Mouse (Mus musculus) WW6 (cell line): ENCODE data around the gene Fancd2.

Experiments used
- DNase-seq: peaks from one replicate; pipeline ENCODE4 v3.0.0-alpha.2; 2013; ENCODE audit warnings: low read depth, low spot score

Gene Fancd2

DNA sequence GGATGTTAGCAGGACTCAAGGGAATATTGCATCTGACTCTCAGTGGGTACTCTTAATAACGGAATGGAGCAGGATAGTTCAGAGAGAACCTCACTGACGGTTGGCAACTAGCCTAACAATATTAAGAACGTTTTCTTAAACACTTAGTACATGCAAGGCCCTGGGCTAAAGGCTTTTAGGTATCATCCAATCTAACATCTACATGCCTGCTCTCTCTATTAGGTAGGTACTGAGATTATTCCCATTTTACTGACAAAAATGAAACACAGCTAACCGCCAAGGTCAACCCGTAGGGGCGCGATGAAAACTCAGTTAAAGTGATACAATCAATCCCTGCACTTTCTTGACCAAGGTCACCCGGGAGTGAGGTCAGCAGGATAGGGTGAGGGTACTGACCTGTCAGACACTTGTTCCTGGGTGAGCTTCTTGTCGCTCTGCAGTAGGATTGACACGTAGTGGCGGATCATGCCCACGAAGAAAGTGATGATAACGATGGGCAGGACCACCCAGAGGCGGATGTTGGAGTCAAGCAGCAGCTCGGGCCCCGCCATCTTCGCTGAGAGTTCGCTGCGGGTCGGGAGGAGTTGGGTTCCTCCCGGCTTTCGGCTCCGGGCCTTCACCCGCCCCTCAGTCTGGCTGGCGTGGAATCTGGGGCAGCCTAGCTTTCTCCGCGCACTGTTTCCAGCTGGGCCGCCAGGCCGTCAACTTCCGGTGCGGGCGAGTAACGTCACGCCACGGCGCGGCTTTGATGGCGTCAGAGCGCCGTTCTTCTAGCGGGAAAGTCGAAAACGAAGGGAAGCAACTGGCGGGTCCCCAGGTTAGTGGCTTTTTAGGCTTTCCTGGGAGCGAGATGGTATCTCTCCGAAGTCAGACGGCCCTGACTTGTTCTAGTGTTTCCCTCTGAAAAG lies at the start of gene Fancd2, which contains the start of gene Emc3:
Fancd2 (plus strand) TSS at position 751 of the 908 bp plus-strand sequence.
Emc3 (minus strand) TSS at position 721 of the 908 bp plus-strand sequence.
- peak; percentile 96 for DNase-seq

DNA sequence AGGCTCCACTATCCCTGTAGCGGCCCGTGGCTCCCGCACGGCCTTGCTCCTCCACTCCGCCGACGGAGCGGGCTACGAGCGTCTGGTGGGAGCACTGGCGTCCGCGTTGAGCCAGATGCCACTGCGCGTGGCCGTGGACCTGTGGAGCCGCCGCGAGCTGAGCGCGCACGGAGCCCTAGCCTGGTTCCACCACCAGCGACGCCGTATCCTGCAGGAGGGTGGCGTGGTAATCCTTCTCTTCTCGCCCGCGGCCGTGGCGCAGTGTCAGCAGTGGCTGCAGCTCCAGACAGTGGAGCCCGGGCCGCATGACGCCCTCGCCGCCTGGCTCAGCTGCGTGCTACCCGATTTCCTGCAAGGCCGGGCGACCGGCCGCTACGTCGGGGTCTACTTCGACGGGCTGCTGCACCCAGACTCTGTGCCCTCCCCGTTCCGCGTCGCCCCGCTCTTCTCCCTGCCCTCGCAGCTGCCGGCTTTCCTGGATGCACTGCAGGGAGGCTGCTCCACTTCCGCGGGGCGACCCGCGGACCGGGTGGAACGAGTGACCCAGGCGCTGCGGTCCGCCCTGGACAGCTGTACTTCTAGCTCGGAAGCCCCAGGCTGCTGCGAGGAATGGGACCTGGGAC lies 48.9 kb upstream of the Fancd2 start:
- no peak for DNase-seq

DNA sequence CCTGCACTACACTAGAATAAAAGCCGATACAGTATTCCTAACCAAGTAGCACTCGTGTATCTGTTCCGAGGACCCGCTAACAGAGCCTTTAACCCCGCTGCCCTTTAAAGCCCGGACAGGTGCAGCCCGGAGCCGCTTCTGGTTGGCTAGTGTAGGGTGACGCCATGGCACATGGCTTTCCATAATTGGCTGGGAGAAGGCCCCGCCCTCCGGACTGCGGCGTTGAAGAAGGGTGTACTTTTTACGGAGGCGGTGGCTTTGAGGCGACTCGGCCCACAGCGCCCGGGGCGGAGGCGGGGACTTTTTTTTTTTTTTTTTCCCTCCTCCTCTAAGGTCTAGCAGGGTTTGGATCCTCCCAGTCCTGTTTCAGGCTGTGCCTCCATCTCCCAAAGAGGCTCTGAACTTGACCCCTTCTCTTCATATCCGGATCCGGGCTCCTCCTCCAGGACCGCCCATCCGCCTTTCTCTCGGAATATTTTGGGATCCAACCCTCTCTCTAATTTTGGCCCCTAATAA lies 48.3 kb upstream of the Fancd2 start, which contains the start of gene Creld1:
Creld1 (plus strand) TSS at position 198 of the 516 bp plus-strand sequence.
- peak; percentile 100 for DNase-seq

DNA sequence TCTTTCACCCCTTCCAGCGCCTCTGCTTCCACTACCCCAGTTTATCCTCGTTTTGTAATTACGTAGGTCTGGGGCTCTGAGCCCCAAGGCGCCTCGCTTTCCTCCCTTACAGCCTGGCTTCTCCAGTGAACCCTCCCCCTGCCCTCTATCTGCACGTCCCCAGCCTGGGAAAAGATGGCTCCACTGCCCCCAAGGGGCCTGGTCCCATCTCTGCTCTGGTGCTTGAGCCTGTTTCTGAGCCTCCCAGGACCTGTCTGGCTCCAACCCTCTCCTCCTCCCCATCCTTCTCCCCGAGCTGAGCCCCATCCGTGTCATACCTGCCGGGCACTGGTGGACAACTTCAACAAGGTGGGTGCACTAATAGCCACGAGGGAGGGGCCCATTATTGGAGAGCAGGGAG lies 47.8 kb upstream of the Fancd2 start:
- no peak for DNase-seq

DNA sequence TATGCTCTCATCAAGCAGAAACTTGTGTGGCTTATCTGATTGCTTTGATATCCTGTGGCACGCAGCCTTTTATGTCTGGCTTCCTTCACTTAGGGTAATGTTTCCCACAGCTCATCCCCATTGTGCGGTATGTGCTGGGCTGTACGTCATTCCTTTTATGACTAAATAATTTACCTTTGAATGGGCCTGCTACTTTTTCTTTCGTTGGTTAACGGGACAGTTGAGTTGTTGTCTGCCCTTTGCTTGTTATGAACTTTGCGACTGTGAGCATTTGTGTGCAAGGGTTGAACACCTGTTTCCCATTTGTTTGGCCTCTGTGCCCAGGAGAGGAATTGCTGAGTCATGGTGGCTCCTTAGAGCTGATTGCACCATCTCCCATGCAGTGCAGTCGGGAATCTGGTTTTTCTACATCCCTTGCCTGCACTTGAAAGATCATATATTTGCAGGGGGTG lies 44.3 kb upstream of the Fancd2 start:
- no peak for DNase-seq

DNA sequence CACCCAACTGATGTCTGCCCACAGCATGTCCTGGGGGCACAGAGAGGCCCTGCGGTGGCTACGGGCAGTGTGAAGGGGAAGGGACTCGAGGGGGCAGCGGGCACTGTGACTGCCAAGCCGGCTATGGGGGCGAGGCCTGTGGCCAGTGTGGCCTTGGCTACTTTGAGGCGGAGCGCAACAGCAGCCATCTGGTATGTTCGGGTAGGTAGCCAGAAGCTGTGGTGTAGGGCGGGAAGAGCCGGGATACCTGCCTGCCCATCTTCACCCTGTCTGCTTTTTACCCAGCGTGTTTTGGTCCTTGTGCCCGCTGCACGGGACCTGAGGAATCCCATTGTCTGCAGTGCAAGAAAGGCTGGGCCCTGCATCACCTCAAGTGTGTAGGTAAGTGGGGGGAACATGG lies 42.1 kb upstream of the Fancd2 start:
- DNase-seq: no peak

DNA sequence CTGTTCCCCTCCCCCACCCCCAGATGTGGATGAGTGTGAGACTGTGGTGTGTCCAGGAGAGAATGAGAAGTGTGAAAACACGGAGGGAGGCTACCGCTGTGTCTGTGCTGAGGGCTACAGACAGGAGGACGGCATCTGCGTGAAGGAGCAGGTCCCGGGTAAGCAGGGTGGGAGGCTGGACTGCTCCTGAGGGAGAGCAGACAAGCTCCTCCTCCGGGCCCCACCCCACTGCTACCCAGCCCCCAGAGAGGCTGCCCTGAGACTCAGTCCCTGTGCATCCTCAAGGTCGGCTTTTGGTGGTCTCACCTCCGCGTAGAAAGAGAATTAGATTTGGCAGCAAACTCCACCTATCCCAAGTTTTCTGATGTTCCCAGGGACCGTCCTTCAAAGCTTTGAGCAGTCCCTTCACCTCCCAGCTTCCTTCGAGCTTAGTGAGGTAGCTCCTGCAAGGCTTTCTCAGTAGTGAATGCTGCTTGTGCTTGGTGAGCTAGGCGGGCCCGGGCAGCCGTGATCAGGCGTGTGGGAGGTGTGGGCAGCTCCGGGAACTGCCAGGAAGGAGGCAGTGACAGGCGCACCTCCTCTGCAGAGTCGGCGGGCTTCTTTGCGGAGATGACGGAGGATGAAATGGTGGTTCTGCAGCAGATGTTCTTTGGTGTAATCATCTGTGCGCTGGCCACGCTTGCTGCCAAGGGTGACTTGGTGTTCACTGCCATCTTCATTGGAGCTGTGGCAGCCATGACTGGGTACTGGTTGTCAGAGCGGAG lies 39.2 kb upstream of the Fancd2 start:
- no peak for DNase-seq

DNA sequence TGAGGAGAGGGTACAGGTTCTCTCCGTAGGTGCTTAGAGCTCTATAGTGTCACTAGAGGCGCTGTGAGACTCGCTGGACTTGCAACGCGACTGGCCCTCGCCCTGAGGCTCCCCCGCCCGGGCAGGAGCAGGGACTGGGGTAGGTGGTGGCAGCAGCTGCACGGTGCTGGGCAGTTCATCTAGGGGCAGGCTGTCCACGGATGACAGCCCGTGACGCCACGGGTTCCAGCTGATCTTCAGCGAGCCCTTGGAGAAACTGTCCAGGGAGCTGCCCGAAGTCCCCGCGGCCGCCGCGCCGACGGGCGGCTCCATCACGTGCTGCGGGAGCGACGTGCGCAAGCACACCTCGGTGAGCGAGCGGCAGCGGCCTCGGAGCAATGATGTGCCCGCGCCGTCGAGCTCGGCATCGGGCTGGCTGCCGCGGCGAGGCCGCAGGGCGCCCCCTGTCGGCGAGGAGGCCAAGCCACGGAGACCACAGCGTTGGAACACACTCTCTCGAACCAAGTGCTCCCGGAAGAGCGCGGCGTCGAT lies 37.2 kb upstream of the Fancd2 start:
- peak; percentile 88 for DNase-seq

DNA sequence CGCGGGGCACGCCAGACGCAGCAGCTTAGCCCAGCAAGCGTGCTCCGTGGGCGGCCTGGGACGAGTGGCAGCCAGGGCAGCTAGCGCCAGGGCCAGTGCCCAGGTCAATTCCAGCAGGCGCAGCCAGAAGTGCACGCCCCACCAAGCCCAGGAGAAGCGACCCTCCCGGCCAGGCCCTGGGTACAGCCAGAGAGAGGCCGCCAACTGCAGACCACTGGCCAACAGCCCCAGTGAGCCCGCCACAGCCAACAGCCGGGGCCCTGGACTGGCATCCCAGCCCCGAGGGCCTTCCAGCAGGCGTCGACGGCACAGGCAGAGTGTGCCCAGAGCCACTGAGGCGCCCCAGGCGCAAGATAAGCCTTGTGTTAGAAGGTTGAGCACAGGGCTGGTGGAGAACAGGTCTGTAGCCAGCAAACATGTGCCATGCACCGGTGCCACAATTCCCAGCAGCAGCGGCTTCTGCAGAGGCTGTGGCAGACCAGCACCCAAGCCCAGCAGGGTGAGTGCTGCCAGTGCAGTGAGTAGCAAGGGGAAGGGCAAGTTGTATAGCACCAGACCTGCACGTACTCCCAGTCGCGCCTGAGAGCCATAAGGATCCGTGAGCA lies 36.3 kb upstream of the Fancd2 start:
- DNase-seq: no peak

DNA sequence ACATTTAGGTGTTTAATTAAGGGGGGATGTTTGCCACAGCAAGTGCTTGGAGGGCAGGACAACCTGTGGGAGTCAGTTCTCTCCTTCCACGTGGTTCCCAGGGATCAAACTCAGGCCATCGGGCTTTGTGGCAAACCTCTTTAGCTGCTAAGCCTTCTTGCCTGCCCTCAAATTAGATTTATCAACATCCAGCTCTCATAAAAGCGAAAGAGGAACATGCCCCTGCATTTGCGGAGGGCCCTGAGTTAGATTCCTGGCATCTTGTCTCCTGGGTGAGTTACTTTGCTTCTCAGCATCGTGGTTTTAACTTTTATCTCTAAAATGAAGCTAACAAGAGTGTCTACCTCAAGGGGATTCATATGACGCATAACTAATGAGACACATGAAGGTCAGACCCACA lies 32.1 kb upstream of the Fancd2 start:
- no peak for DNase-seq

DNA sequence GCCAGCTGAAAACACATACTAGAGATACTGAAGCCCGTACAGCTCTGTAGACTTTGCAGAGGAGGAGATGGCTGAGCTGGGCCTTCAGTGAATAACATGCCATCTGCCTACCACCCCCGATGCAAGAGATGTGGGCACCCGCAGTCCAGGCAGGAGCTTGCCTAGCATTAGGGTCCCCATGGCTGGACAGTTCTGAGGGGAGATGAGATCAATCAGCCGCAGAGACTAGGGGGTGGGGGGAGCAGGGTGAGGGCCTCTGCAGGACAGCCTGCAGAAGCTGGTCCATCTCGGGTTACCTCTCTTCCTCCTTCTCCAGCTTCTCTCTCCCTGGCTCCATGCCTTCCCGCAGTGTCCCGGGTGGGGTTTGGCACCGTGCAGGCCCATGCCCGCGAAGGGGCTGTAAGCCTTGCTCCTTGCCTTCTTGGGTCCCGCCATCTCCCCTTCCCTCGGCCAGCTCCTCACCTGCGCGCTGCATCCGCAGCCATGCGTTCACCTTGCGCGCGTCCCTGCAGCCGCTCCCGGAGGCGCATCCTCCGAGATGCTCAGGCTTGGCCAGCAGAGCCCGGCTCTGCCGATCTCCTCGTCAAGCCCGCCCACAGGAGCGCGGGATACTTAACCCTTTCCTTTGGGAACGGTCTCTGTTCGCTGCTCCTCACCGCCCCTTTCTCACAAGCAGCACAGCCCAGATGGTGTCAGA lies 29.9 kb upstream of the Fancd2 start, which contains the start of gene Prrt3:
Prrt3 (minus strand) TSS at position 544 of the 697 bp plus-strand sequence.
- DNase-seq: peak; percentile 80

DNA sequence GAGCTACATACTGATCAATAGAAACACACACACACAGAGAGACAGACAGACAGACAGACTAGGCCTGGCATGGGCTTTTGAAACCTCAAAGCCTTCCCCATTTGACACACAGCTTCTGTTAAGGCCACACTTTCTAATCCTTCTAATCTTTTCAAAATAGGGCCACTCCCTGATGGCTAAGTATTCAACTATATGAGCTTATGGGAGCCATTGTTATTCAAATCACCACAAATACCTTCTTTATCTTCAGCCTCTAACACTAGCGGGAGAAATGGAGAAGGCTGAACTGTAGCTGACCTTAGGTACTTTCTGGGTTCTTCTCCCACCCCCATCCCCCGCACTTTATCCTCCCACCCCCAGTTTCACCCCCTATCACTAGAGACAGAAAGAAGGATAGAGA lies 28.7 kb upstream of the Fancd2 start:
- DNase-seq: peak; percentile 66

DNA sequence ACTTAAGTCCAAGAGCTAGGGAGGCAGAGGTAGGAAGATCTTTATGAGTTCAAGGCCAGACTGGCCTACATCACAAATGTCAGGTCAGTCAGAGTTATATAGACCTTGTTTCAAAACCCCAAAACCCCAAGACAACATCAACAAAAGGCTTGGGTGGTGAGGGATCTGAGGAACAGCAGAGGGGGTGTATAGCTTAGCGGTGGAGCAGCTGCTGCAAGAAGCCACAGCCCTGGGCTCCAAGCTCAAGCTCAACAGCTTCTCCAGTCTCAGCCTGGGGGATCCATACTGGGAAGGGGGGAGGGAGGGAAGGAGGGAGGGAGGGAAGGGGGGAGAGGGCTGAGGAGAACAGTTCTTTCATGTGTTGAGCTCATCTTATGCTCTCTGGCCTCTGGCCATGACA lies 25.8 kb upstream of the Fancd2 start:
- DNase-seq: no peak

DNA sequence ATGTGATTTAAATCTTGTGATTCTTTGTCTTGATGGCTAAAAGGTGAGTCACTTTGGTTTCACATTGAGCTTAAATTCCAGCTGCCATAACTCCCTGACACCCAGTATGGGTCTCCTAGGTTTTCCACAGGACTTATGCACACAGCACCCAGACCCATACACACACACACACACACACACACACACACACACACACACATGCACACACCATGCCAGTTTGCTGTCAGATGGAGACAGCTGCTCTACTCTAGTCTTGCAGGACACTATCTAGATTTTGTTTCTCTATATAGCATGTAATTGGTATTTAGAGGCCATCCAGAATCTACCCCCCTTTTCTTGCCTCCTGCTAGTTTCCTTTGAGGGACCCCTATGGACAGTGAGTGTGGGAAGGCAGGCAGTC lies 24.4 kb upstream of the Fancd2 start:
- no peak for DNase-seq

DNA sequence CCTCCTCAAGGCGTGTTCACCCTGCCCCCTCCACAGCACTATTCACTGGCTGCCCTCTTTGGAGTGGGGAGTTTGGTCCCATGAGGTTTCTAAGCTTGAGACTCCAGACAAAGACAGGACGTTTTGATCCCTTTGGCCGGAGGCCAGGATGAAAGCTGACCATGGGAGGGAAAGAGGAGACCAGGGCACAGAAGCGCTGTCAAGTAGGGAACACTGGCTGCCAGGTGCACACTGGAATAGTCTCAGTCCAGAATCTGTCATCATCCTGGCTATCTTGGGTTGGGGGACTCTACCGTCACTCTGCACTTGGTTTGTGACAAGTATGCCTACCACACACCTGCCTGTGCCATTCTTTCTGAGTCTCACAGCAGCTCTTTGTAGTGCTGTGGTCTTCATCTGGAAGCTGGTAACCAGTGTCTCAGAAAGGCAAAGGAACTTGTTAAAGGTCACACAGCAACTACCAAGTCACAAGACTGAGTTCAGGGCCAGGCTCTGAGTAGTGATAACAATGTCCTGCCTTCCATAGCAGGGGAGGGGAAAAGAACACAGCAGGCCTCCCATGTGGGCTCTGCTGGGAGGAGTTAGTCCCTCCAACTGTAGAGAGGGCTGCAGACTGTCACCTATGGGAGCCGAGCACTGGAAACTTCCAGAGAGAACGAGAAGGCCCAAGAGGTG lies 23.1 kb upstream of the Fancd2 start:
- no peak for DNase-seq

DNA sequence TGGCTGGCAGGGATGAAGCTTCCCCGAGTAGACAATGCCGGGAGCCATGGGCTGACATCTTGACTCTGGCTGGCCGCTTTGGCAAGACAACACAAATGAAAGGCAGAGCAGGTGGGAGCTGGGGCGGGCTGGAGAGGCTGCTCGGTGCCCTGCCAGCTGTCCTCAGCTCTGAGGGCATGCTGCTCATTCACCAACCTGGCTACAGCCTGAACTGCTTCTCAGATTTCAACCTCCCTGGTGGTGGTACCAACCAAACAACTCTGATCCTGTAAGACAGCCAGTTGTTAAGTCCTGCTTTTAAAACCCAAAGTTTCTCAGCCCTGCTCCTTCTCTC lies 22.6 kb upstream of the Fancd2 start:
- no peak for DNase-seq

DNA sequence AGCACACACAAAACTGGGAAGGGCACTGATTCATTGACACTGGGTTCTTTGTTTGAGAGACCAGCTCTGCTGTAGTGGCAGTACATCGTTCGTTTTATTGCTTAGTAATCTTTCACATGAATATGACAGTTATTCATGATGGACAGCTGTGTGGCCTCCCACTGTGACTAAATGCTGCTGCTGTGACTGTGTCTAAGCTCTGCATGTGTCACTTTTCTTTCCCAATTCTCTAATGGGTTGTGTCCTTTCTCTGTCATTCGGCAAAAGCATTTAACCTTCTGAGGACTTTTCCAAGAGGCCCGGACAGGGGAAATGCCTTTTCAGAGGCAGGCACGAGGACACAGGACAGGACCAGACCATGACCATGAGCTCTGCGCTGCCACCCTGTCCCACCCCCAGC lies 17.5 kb upstream of the Fancd2 start:
- no peak for DNase-seq

DNA sequence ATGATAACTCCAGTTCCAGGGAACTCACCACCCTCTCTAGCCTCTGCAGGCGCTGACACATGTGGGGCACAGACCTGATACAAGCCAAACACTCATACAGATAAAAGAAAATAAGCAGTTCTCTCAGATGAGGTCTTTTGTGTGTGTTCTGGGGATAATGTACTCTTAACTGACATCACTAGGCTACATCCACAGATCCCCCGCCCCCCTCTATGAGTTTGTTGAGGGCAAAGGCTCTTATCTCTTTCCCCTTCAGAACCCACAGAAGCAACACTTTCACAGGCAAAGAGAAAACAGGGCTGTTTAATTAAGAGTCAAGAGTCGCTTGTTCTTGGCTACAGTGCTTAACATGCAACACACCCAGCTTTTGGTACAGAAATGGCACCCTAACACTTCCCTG lies 16.9 kb upstream of the Fancd2 start:
- DNase-seq: no peak

DNA sequence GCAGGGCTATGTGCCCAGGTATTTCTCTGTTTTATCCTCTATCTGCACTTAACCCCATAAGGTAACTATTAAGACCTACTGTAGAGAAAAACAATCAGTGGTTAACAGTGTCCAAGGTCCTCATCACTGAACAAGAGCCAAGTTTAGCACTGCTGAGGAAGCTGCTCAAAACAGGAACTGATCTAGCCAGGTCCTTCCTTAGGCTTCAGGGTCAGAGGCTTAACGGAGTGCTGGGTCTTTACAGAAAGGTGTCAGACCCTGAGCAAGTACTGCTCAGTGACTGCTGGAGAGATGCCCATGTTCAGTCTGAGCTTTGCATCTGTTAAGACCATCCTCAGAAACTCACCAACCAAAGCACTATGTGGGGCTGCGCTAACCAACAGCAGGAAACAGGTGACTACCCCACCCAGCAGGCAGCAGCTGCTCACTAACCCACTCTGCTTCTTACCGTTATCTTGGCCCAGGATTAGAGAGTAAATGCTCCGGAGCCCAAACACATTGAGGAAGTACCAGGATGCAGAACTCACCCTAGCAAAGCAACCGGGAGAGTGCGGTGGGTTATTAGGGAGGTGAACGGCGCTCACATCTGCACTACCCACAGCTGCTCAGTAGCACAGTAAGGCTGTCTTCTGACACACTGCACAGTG lies 13.9 kb upstream of the Fancd2 start:
- no peak for DNase-seq

DNA sequence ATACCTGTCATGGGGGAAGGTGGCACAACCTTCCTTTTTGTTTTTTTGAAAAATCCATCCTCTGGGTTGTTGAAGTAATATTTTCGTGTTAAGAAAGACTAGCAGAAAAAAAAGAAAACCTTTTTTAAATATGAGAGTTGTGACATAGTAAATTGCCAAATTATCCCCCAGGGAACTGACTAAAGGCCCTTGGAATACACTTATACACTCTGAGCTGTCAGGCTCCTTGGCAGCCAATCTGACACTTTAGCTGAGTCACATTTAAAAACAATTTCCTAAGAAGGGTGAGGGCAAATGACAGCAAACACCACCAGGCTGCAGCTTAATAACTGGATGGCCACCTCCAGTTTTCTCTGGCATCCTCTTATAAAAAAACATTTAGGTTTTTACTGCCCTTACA lies 9.2 kb upstream of the Fancd2 start:
- DNase-seq: no peak
